Mouse (Mus musculus) gastrocnemius, postnatal 10 days (tissue): ENCODE data around the gene Gm4491. TPM values are rescaled to one million over a fixed set of nuclear protein-coding genes. Genes with fewer than 3 reads are reported as not detected.

Source experiments
- DNase-seq: peaks from one replicate; pipeline ENCODE4 v3.0.0; 2021; ENCODE audit warnings: mixed read lengths
- long read RNA-seq, 2 experiments: library from polyadenylated mRNA; stranded (forward); transcript quantifications; one replicate each; pipeline ENCODE4 v2.0.0; 2021
- total RNA-seq, 2 experiments: library from RNA; stranded (reverse); gene quantifications; 2 replicates each; pipeline ENCODE4 v1.2.3; 2021

Gm4491 gene
- total RNA-seq = not detected
- long read RNA-seq, experiment 1 = 0 reads
- long read RNA-seq, experiment 2 = 0 reads

- no peak for DNase-seq
Observed at GRCm38 (mm10) chr14:57115823-57116544, at the start of gene Gm4491. Gene Gm4491, minus strand, starts transcription at chr14:57115883.

- DNase-seq = no peak
Observed at GRCm38 (mm10) chr14:57161833-57162232, 46.1 kb upstream of the Gm4491 start.

- DNase-seq = peak; percentile 74
Observed at GRCm38 (mm10) chr14:57161201-57161600, 45.5 kb upstream of the Gm4491 start.

GRCm38 (mm10) chr14:57154916-57155315 lies 39.2 kb upstream of the Gm4491 start:
- DNase-seq = no peak

DNA sequence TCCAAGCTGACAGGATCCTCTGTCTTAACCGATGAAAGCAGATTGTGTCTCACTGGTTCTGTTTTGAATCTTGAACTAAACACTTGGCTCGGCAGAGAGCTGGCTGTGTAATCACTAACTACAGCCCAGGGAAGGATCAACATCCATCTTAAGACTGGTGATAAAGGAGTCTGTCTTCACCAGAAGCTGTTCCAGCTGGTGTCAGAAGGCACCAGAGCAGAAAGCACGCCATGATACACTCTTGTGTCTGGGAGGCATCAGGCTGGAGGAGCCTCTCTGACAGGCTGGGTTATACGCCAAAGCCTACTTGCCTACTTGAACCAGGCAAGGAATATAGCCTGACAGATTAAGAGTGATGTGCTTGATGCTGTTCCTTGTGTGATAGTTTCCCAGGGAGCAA lies 30.1 kb upstream of the Gm4491 start:
- no peak for DNase-seq

GRCm38 (mm10) chr14:57135265-57135664 lies 19.6 kb upstream of the Gm4491 start:
- no peak for DNase-seq

DNA sequence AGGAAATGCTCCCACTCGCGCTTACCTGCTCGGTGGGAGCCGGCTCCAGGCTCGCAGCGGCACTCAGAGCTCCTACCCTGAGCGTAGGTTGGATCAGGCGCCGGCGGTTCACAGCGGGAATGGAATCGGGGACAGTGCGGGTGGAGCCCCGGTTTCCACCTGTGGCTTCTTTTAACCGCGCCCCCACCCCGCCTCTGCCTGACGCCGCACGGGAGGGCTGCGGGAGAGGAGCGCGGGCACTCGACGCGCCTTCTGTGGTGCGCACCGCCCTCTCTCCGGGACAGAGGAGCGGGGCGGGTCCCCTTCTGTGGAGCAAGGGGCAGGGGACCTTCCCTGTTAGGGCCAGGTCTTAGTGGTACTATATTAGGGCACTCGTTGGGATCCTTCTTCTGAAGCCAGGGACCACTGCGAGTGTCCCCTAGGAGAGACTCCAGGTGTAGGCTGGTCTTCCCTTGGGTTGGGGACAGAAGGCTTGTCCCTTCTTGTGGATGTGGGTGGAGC lies 17.5 kb upstream of the Gm4491 start, which contains the start of gene Gjb6:
Gene Gjb6, minus strand, starts transcription at position 451 of the 501 bp plus-strand sequence.
- no peak for DNase-seq

GRCm38 (mm10) chr14:57127383-57127782 lies 11.7 kb upstream of the Gm4491 start:
- no peak for DNase-seq

DNA sequence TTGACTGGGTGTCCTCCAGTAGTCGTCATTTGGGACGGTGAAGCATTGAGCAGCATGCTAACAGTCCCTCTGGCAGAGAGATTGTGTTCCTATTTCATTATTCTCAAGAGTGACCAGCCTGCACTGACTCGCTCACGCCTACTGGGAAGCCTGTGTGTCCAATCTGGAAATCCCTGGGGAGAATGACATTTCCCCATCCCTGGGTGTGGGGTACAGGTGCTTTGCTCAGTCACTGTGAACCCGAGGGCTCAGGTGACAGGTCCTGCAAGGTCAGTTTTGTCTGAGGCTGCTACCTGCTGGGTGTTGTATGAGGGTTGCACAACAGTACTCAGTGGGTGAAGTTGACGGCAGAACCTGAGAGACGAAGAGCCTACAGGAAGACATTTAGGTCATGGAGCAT lies 6.6 kb upstream of the Gm4491 start:
- DNase-seq = no peak

- peak; percentile 37 for DNase-seq
Observed at GRCm38 (mm10) chr14:57109194-57109593, 6.5 kb downstream of the Gm4491 start.

DNA sequence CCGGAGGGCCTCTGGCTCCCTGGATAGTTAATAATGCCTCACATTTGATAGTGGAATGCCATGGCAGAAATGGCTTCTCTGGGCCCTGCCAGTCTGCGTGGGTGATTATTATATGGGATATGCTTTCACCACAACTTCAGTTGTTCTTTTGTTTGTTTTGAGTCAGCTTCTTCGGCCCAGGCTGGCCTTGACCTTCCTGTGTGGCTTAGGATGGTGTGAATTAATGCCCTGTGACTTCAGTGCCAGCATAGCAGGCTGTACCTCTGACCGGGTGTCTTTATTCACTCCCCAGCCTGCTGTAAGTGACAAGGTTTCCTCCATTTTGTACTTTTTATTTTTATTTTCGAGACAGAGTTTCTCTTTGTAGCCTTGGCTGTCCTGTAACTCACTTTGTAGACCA lies 7.8 kb downstream of the Gm4491 start:
- no peak for DNase-seq

GRCm38 (mm10) chr14:57107091-57107490 lies 8.6 kb downstream of the Gm4491 start:
- DNase-seq = no peak

- DNase-seq = no peak
Observed at GRCm38 (mm10) chr14:57105721-57106120, 10.0 kb downstream of the Gm4491 start.

DNA sequence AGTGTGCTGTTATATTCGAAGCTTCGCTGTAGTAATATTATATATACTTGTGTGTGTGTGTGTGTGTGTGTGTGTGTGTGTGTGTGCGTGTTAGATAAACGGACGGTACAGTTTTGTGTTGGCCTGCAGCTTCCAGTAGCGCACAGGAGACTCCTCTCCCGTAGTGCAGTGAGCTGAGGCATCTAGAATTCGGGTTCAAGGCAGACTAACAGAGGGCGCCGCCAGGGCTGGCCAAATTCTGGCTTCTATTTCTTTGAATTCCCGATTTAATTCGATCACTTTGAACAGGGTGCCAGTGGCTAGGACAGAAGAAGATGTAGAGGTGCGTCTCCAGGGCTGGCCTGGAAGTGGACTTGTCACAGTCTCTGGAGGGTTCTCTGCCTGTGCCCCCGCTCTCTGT lies 10.6 kb downstream of the Gm4491 start:
- no peak for DNase-seq

DNA sequence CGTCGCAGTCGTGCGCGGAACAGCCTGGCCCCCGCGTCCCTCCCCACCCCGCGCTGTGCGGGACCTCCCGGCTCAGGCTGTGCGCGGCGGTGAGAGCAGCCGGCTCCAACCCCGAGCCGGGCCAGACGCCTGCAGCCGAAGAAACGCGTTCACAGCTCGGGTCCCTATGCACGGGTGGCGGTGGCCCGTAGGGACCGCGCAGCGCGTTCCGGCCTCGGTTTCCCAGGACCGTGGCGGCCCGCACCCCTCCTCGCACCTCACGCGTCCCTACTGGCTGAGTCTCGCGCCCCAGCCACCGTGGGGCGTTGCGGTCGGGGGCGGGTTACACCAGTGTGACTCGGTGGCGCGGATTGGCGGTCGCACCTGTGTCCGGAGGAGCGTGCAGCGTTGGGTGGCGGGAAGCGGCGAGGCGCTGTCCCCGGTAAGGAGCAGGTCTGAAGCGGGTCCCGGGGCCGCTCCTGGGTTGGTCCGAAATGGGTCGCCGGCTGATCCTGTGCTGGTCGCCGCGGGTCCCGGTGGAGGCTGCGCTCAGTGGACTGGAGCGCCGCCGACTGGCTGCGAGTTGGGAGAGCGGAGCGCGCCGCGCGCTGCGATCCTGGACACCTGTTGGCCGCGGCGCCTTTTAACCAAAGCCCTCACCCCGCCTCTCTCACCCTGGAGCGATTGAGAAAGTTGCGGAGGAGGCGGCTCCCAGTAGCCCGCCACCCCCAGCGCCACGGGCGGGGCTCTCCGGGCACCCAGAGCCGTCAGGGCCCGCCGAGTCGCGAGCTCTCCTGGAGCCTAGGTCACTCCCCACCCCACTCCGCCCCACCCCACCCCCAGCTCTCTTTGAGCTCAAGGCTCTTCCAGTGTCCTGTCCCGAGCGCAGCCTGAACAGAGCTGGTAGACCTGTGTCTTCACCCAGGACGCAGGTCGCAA lies 11.3 kb downstream of the Gm4491 start, which contains the start of gene Gjb2:
Gene Gjb2, minus strand, starts transcription at position 597 of the 918 bp plus-strand sequence.
- DNase-seq = peak; percentile 21

DNA sequence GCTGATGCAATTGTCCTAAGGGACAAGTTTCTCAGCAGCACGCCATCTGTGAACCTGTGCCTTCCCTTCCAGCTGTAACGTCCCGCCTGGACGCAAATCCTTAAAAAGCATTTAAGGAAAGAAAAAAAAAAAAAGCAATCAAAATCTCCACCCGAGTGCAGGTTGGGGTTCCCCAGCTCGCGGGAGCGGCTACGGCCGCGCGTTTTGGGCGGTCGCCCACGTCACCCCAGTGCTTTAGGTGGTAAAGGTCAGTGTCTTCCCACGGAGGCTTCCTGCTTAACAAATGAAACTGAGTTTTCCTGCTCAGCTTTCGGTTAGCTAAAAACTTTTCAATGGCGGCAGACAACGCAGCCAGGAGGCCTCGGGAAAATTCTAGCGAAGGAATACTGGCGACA lies 12.0 kb downstream of the Gm4491 start:
- DNase-seq = no peak

GRCm38 (mm10) chr14:57103121-57103520 lies 12.6 kb downstream of the Gm4491 start:
- DNase-seq = no peak

- no peak for DNase-seq
Observed at GRCm38 (mm10) chr14:57101623-57102022, 14.1 kb downstream of the Gm4491 start.

DNA sequence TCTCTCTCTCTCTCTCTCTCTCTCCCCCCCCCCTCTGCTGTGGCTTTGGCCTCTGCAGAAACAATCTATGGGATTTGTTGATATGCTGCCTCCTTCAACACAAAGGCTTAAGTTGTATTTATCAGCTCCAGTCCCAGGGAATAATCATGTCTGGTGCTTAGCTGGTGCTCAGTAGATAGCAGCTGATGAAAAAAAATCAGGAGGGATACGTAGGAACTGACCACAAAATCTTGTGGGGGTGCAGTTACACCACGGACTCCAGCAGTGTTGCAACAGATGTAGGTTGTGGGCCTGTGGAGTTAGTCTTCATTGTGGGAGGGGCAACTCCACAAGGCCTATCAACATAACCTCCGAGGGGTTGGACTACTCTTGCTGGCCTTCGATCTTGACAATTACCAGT lies 19.8 kb downstream of the Gm4491 start:
- no peak for DNase-seq

GRCm38 (mm10) chr14:57093029-57093428 lies 22.7 kb downstream of the Gm4491 start:
- DNase-seq = no peak

DNA sequence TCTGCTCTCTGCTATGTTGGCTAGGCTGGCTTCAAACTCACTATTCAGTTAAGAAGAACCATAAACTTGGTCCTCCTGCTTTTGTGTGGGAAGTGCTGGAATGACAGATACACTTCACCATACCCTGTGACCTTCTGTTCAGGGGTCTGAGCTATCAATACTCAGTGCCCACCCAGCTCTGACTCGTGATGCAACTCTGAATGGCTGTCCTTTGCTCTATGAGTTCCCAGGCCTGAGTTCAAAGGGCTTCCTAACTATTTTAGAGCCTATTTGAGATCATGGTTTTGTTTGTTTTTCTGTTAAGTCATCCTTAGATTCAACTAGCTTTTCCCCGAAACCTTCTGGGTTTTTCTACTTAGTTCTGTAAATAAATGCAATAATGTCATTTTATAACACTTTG lies 25.7 kb downstream of the Gm4491 start:
- DNase-seq = no peak

DNA sequence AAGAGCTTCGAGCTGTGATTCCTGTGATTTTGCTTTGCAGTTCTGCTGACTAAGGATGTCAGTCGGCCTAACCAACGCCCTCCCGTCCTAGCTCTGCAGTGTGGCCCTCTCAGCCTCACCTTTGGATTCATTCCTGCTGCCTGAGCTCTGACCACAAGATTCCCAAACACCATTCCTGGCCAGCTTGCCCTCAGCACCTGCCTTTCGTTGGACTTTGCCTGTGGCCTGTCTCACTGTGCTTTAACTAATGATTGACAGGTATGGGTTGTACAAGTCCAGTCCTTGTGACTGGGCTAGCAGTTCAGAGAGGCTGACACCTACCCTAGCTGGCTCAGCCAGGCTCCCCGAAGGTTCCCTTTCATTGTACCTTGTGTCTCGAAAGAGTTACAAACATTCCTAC lies 26.6 kb downstream of the Gm4491 start:
- no peak for DNase-seq

GRCm38 (mm10) chr14:57084180-57084668 lies 31.5 kb downstream of the Gm4491 start:
- DNase-seq = no peak
